Mouse (Mus musculus): ENCODE measurements around the gene Riok2. TPM values are rescaled to one million over a fixed set of nuclear protein-coding genes. Genes with fewer than 3 reads are reported as not detected.

Gene Riok2
- total RNA-seq, 2 experiments from 2014 or later: 1.7 to 13.2 TPM

Other genes with a start within 250 kb of the Riok2 start
- gene Lix1, start 28.4 kb downstream of the Riok2 start, total RNA-seq (2015; ENCODE audit: low replicate concordance): not detected in 2 replicates
- gene Lix1, start 28.4 kb downstream of the Riok2 start, total RNA-seq (2017; ENCODE audit: low replicate concordance): not detected in 2 replicates